Mouse (Mus musculus) liver, embryonic 13.5 days (tissue): ENCODE data around the gene Parg. TPM values are rescaled to one million over a fixed set of nuclear protein-coding genes. Genes with fewer than 3 reads are reported as not detected.
"Not testable (repeated sequence)": the region's sequence is repeated elsewhere in the genome, so short reads cannot be mapped to it uniquely, and the experiment has no call there.

Experiments
- ATAC-seq: fragments of 200-750 bp; cut with Nextera tagmentation; 2 replicates; pipeline ENCODE4 v1.8.0; 2017; ENCODE audit warnings: low read depth, mild to moderate bottlenecking, moderate number of reproducible peaks, moderate library complexity
- DNase-seq: peaks from one replicate; pipeline ENCODE4 v3.0.0; 2022
- H3K27ac ChIP-seq: fragments of 300-500 bp; sonication (generic); 2 replicates; pipeline ENCODE4 v1.5.1; 2015; ENCODE audit warnings: moderate library complexity, mild to moderate bottlenecking, inconsistent platforms
- H3K27me3 ChIP-seq: fragments of 300-500 bp; sonication (generic); 2 replicates; pipeline ENCODE4 v1.6.1; 2015; ENCODE audit warnings: mild to moderate bottlenecking, inconsistent platforms
- H3K36me3 ChIP-seq: fragments of 300-500 bp; sonication (generic); 2 replicates; pipeline ENCODE4 v1.6.1; 2015; ENCODE audit warnings: mild to moderate bottlenecking, inconsistent platforms
- H3K4me1 ChIP-seq: fragments of 300-500 bp; sonication (generic); replicated peaks from 2 replicates; pipeline ENCODE4 v1.6.1; 2015; ENCODE audit warnings: inconsistent platforms
- H3K4me2 ChIP-seq: fragments of 300-500 bp; sonication (generic); 2 replicates; pipeline ENCODE4 v1.6.1; 2015; ENCODE audit warnings: inconsistent platforms, mild to moderate bottlenecking, moderate library complexity
- H3K4me3 ChIP-seq: fragments of 300-500 bp; sonication (generic); replicated peaks from 2 replicates; pipeline ENCODE4 v1.5.1; 2015; ENCODE audit warnings: mild to moderate bottlenecking, inconsistent platforms
- H3K9ac ChIP-seq: fragments of 300-500 bp; sonication (generic); 2 replicates; pipeline ENCODE4 v1.6.1; 2015; ENCODE audit warnings: mild to moderate bottlenecking, inconsistent platforms
- H3K9me3 ChIP-seq: fragments of 300-500 bp; sonication (generic); replicated peaks from 2 replicates; pipeline ENCODE4 v1.6.1; 2016; ENCODE audit warnings: inconsistent platforms
- WGBS: fragments of 180-500 bp; shearing (Covaris S2); methylation state at CpG from one replicate; pipeline ENCODE4 v1.1.7; 2015; ENCODE audit not compliant: insufficient replicate concordance; 5-methylcytosine and 5-hydroxymethylcytosine counted together
- polyA plus RNA-seq: library from polyadenylated mRNA; unstranded; fragments of >200 nt; fragmentation: Nextera tagmentation; extraction: Ambion mirVana; gene quantifications from 2 replicates; pipeline ENCODE4 v1.2.1, GENCODE M21; 2015

The Parg gene
- polyA plus RNA-seq, 1 experiment from 2014 or later, result 14.6 TPM

DNA sequence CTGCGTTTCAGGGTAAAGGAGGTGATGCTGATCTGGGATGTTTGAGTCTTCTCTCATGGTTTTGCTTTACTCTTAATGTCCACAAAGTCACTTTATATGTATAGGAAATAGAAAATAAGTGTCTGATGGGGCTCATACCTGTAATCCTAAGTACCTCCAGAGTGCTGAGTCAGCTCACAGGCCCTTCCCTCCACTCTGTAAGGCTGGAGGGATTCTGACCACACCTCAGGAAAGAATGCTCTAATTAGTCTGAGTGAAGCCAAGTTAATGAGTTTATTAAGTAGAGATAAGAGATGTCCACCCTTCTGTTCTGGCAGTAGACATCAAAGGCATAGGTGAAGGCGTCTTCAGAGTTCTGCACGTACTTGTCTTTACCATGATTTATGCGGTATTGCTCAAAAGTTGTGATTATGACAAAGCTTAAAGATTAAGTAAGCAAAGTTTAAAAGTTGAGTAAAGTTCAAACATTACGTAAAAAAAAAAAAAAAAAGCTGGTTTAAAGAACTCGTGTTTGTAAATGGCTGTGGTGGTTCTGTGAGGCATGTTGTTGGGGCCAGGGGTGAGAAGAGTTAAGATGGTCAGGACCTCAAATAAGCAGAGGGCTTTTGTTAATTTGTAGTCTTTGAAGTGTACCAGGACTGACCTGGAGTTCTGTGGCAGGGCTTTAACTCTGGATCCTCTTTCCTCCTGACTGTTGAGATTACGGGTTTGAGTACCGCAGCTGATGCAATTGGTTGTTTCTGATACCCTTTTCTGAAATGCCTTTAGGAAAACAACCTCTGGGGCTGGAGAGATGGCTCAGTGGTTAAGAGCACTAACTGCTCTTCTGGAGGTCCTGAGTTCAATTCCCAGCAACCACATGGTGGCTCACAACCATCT, 37.3 kb upstream of the Parg start:
- Histone ChIP-seq H3K9ac (peak overlapping the region; percentile 77), H3K36me3 (0 out of 2 replicates have a peak, but pooled peaks cover 6% of the 10 kb centered on the region), H3K4me2 (peak overlapping the region; percentile 80), H3K27me3 (no peaks in the 10 kb centered on the region), H3K4me1 (peaks cover 87% of the 10 kb centered on the region), H3K27ac (peak overlapping the region; percentile 98), H3K9me3 (no peaks in the 10 kb centered on the region), H3K4me3 (peak overlapping the region; percentile 70; the same call in 1 of the 2 replicates)
- no peak for ATAC-seq
- no peak for DNase-seq
- WGBS, result 47% methylated on average over 8 of the region's 8 CpGs

DNA sequence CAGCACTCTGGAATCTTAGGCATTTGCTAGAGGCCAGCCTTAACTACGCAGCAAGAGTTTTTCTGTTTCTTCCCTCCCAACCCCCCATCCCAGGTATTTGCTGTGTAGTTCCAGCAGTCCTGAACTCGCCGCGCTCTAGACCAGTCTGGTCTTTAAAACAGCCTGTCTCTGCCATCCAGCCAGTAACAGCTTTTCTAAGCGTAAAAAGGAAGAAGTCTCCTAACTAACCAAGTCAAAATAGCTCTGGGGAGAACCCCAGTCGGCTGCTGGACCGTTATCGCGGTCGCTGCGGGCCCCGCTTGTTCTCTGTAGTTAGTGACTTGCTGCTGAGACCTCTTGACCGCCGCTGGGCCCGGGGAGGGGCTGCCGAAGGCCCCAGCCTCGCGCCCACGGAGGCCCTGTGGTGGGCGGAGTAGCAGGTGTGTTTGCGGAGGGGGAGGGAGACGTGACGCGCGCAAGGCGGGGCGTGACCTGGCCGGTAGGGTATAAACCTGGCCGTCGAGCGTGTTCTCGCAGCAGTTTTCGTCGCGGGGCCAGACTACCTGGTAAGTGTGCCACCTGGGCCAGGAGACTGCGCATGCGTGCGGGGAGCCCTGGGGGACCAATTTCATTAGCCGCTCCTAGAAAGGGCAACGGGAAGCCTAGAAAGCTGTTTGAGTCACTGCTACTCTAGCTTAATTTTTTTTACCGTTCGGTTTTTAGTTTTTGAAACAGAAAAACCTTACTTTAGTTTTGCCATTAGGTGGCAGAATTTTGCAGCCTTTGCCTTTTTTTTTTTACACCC, 36.3 kb upstream of the Parg start:
- peak overlapping the region; percentile 70 for H3K4me3 ChIP-seq
- peaks cover 95% of the 10 kb centered on the region for H3K4me1 ChIP-seq
- peak overlapping the region; percentile 98 for H3K27ac ChIP-seq
- WGBS, result under 1% methylated on average over 41 of the region's 42 CpGs
- H3K36me3 ChIP-seq, result peaks cover 17% of the 10 kb centered on the region
- H3K9me3 ChIP-seq, result no peaks in the 10 kb centered on the region
- DNase-seq, result peak; percentile 88
- peak; percentile 77 for ATAC-seq
- no peaks in the 10 kb centered on the region for H3K27me3 ChIP-seq
- H3K9ac ChIP-seq, result peak overlapping the region; percentile 77
- H3K4me2 ChIP-seq, result peak overlapping the region; percentile 80

DNA sequence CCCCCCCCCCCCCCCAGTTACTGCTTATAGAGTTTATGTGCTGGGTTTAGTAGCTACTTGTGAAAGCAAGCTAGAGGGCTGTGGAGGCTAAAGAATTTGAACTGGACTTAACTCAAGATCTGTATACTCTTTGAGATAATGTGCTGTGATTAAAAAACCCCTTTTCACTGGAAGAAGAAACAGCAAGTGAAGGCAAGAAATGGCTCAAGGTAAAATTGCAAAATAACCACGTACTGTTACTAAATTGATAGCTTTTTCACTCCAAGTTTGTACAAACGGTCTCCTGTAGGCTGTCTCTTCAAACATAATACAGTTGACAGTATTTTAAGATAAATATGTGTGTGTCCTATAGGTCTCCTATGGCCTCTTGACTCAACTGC, 35.7 kb upstream of the Parg start:
- Histone ChIP-seq H3K27me3 (no peaks in the 10 kb centered on the region), H3K9ac (peak overlapping the region; percentile 77), H3K4me2 (peak overlapping the region; percentile 80), H3K27ac (peak overlapping the region; percentile 98), H3K4me1 (peaks cover 95% of the 10 kb centered on the region), H3K4me3 (peak overlapping the region; percentile 70), H3K9me3 (no peaks in the 10 kb centered on the region), H3K36me3 (peaks cover 23% of the 10 kb centered on the region)
- DNase-seq (no peak), ATAC-seq (no peak)
- WGBS, result 16% methylated on average over 2 of the region's 2 CpGs

DNA sequence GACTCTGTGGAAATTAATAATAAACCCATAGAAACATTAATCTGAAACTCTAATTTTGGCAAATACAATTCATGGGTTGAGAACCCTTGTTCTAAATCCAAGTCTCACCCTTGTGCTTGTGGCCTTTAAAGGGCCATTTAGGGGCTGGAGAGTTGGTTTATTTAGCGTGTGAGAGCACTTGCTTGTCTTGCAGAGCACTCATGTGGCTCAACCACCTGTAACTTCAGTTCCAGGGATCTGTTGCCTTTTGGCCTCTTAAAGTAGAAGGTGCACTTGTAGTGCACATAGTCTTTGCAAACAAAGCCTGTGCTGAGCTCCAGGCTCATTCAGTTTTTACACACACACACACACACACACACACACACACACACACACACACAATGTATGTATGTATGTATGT, 34.9 kb upstream of the Parg start:
- Histone ChIP-seq H3K36me3 (peaks cover 27% of the 10 kb centered on the region), H3K4me3 (peak overlapping the region; percentile 70), H3K27ac (peak overlapping the region; percentile 98), H3K9ac (peak overlapping the region; percentile 77), H3K9me3 (no peaks in the 10 kb centered on the region), H3K4me2 (peak overlapping the region; percentile 80), H3K4me1 (peaks cover 88% of the 10 kb centered on the region), H3K27me3 (no peaks in the 10 kb centered on the region)
- WGBS, result 22% methylated on average over 1 of the region's 1 CpGs
- ATAC-seq, result no peak
- no peak for DNase-seq

DNA sequence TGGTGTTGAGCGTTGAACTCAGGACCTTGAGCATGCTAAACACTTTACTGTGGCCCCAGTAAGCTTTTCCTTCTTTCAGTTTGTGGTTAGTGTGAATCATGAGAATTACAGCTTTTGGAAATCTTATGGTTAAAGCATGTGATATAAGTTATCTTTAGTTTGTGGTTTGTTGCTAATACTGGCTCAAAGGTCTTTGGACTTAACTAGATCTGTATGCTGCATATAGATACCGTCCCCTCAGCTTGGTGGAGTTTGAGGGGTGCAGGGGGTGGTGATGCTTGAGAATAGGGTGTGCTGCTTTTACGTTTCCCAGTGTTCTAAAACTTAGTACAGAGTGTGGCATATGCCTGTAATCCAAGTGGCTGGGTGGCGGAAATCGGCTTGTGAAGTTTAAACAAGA, 34.4 kb upstream of the Parg start:
- peak; percentile 46 for ATAC-seq
- DNase-seq, result peak; percentile 46
- Histone ChIP-seq H3K9ac (peak overlapping the region; percentile 77), H3K9me3 (no peaks in the 10 kb centered on the region), H3K36me3 (peaks cover 29% of the 10 kb centered on the region), H3K27me3 (no peaks in the 10 kb centered on the region), H3K27ac (peak overlapping the region; percentile 98), H3K4me3 (peak overlapping the region; percentile 70), H3K4me1 (peaks cover 84% of the 10 kb centered on the region), H3K4me2 (peak overlapping the region; percentile 80)
- 21% methylated on average over 5 of the region's 5 CpGs for WGBS

DNA sequence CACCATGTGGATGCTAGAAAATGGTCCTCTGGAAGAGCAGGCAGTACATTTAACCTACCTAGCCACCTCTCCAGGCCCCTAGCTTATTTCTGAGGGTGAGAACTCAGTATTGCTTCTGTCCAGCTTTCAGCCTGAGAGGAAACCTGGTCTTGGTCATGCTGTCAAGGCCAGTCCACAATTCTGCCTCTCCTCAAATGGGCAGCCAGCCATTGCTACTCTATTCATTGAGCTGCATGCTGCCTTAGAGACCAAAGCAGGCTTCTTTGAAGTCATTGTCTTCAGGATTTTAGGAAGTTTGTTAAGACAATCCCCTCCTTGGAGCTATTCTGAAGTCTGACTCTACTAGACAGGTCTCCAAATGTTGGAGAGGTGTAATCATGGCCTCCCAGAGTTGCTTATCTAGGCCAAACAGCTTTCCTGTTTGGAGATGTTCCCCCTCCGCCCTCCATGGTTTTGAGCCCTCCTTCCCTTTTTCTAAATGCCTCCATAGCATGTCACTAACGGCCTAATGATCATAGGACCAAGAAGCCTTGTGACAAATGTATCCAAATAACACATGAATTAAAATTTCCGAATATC, 33.0 kb upstream of the Parg start:
- peak overlapping the region; percentile 77 for H3K9ac ChIP-seq
- peak overlapping the region; percentile 80 for H3K4me2 ChIP-seq
- peaks cover 71% of the 10 kb centered on the region for H3K4me1 ChIP-seq
- H3K4me3 ChIP-seq, result peak overlapping the region; percentile 70
- H3K9me3 ChIP-seq, result no peaks in the 10 kb centered on the region
- peaks cover 43% of the 10 kb centered on the region for H3K36me3 ChIP-seq
- peak overlapping the region; percentile 98 for H3K27ac ChIP-seq
- H3K27me3 ChIP-seq, result no peaks in the 10 kb centered on the region
- ATAC-seq (peak; percentile 85), DNase-seq (peak; percentile 80)
- WGBS, result 8% methylated on average over 3 of the region's 3 CpGs

DNA sequence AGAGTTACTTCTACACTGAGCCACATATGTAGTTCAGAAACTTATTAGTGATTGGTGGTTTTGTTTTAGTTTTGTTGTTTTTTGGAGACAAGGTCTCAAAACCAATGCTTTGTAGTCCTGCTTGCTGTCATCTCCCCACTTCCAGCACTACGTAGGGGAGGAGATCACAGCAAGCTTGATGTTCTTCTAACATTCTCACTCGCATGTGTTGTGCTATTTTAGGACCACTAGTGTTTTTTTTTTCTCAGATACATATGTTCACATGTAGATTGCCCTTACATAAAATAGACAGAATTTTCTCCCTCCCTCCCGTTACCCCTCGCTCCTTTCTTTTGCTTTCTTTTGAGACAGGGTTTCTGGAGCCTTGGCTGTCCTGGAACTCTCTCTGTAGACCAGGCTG, 31.6 kb upstream of the Parg start:
- H3K36me3 ChIP-seq, result peaks cover 55% of the 10 kb centered on the region
- peak overlapping the region; percentile 70 for H3K4me3 ChIP-seq

DNA sequence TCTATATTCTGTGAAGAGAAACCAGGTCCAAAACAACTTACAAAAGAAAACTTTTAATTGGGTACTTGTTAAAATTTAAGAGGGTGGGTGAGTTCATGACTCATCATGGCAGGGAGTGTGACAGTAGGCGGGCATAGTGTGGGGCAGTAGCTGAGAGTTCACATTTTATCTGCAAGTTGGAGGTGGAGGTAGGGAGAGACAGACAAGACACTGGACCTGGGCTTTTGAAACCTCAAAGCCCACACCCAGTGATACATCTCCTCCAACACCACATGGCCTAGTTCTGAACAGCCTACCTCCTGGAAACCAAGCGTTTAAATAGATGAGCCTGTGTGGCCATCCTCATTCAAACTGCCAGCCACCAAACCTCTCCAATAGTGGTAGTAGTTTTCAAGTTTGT, 26.4 kb upstream of the Parg start:
- peaks cover 74% of the 10 kb centered on the region for H3K36me3 ChIP-seq
- peaks cover 30% of the 10 kb centered on the region for H3K4me1 ChIP-seq

More for the DNA sequence above, 31.6 kb upstream of the Parg start:
- 78% methylated on average over 4 of the region's 4 CpGs for WGBS
- ATAC-seq (no peak), DNase-seq (no peak)
- Histone ChIP-seq H3K9ac (peak overlapping the region; percentile 77), H3K27me3 (no peaks in the 10 kb centered on the region), H3K27ac (peak overlapping the region; percentile 98), H3K9me3 (no peaks in the 10 kb centered on the region), H3K4me1 (peaks cover 66% of the 10 kb centered on the region), H3K4me2 (peak overlapping the region; percentile 80)

DNA sequence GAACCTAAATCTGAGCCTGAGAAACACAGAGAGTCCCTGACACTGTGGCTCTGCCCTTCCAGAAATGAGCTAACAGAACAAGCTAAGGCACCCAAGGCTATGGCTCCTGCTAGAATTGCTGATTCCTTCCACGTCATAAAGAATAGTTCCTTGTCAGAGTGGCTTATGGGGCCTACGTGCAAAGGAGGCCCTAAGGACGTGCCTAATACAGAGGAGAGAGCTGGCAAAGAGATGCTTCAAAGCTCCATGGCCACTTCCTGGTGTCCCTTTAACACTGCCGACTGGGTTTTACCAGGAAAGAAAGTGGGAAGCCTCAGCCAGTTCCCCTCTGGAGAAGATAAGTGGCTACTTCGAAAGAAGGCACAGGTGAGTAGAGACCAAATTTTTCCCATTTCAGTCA, 25.2 kb upstream of the Parg start:
- Histone ChIP-seq H3K4me1 (peaks cover 22% of the 10 kb centered on the region), H3K36me3 (peaks cover 74% of the 10 kb centered on the region)
- H3K27ac ChIP-seq, H3K9me3 ChIP-seq, H3K27me3 ChIP-seq, H3K9ac ChIP-seq, ATAC-seq, DNase-seq, H3K4me3 ChIP-seq, H3K4me2 ChIP-seq: not testable (repeated sequence)
- WGBS, result 76% methylated on average over 5 of the region's 5 CpGs

More for the DNA sequence above, 26.4 kb upstream of the Parg start:
- Histone ChIP-seq H3K9me3 (no peaks in the 10 kb centered on the region), H3K4me2 (no peak overlapping the region), H3K9ac (no peak overlapping the region), H3K27me3 (no peaks in the 10 kb centered on the region), H3K4me3 (no peak overlapping the region), H3K27ac (peak overlapping the region; percentile 70)
- 56% methylated on average over 2 of the region's 2 CpGs for WGBS
- DNase-seq, result no peak
- peak; percentile 64 for ATAC-seq

DNA sequence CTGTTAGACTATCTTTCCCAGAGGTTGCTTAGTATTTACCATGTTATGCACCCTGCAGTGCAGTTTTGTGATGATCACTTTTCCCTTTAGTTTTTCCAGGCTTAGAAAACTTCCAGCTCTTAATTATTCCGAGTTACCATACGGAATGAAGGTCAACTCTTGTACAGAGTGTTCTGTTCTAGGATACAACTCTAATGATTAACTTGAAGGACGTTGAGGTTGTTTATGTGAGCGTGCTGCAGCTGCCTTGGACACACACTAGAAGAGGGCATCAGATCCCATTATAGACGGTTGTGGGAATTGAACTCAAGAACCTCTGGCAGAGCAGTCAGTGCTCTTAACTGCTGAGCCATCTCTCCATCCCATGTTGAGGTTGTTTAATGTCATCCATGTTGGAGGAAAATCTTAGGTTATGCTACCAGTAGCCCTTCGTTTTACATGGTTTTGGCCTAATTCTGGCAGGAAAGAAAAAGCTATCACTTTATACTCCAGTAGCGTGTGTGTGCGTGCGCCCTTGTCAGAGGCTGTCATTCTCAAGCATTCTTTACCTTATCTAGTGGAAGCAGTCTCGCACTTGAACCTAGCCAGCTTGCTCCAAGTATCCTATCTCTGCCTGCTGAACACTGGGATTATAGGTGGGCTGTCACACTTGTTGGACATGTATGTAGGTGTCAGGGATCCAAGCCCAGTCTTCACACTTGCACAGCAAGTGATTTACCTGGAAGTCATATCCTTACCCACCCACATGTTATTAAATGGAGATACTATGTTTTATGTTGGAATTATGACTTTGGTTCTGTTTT, 22.2 kb upstream of the Parg start:
- H3K9me3 ChIP-seq, result no peaks in the 10 kb centered on the region
- no peak overlapping the region for H3K9ac ChIP-seq
- peak; percentile 56 for ATAC-seq
- DNase-seq, result no peak
- peaks cover 75% of the 10 kb centered on the region for H3K36me3 ChIP-seq
- H3K4me3 ChIP-seq, result no peak overlapping the region
- no peak overlapping the region for H3K27ac ChIP-seq
- no peaks in the 10 kb centered on the region for H3K27me3 ChIP-seq
- no peak overlapping the region for H3K4me2 ChIP-seq
- WGBS, result 68% methylated on average over 10 of the region's 10 CpGs
- peaks cover 20% of the 10 kb centered on the region for H3K4me1 ChIP-seq
